Mouse (Mus musculus) intestine, embryonic 14.5 days (tissue): ENCODE data around the gene Mospd3. TPM values are rescaled to one million over a fixed set of nuclear protein-coding genes. Genes with fewer than 3 reads are reported as not detected.

Source experiments
- ATAC-seq: fragments of 200-750 bp; cut with Nextera tagmentation; replicated peaks from 2 replicates; pipeline ENCODE4 v1.8.0; 2017; ENCODE audit warnings: low read depth, moderate number of reproducible peaks, moderate TSS enrichment, moderate library complexity; ENCODE audit not compliant: low FRiP score, low TSS enrichment
- DNase-seq: peaks from one replicate; pipeline ENCODE4 v3.0.0-alpha.2; 2018; ENCODE audit warnings: low spot score
- H3K27ac ChIP-seq: fragments of 300-500 bp; sonication (generic); 2 replicates; pipeline ENCODE4 v1.5.1; 2014; ENCODE audit warnings: low read depth, mild to moderate bottlenecking, control low read depth
- H3K27me3 ChIP-seq: fragments of 300-500 bp; sonication (generic); replicated peaks from 2 replicates; pipeline ENCODE4 v1.6.1; 2014; ENCODE audit warnings: low read length, control low read depth; ENCODE audit not compliant: control insufficient read depth, insufficient read depth
- H3K36me3 ChIP-seq: fragments of 300-500 bp; sonication (generic); 2 replicates; pipeline ENCODE4 v1.6.1; 2014; ENCODE audit warnings: low read length, control low read depth; ENCODE audit not compliant: control insufficient read depth, insufficient read depth
- H3K4me1 ChIP-seq: fragments of 300-500 bp; sonication (generic); replicated peaks from 2 replicates; pipeline ENCODE4 v1.6.1; 2014; ENCODE audit warnings: low read length, control low read depth, mixed read lengths; ENCODE audit not compliant: control insufficient read depth, insufficient read depth
- H3K4me2 ChIP-seq: fragments of 300-500 bp; sonication (generic); 2 replicates; pipeline ENCODE4 v1.6.1; 2014; ENCODE audit warnings: low read length
- H3K4me3 ChIP-seq: fragments of 300-500 bp; sonication (generic); 2 replicates; pipeline ENCODE4 v1.5.1; 2014; ENCODE audit warnings: low read depth, low read length, control low read depth, mixed read lengths
- H3K9ac ChIP-seq: fragments of 300-500 bp; sonication (generic); 2 replicates; pipeline ENCODE4 v1.6.1; 2014; ENCODE audit warnings: mild to moderate bottlenecking, low read length
- H3K9me3 ChIP-seq: fragments of 300-500 bp; sonication (generic); 2 replicates; pipeline ENCODE4 v1.6.1; 2016; ENCODE audit warnings: low read length, control low read depth; ENCODE audit not compliant: control insufficient read depth
- WGBS: fragments of 180-500 bp; shearing (Covaris S2); extraction: QIAGEN DNeasy Blood & Tissue Kit; methylation state at CpG from one replicate; pipeline ENCODE4 v1.1.7; 2014; 5-methylcytosine and 5-hydroxymethylcytosine counted together
- polyA plus RNA-seq: library from polyadenylated mRNA; unstranded; fragments of >200 nt; fragmentation: Nextera tagmentation; extraction: Ambion mirVana; gene quantifications from 2 replicates; pipeline ENCODE4 v1.2.1, GENCODE M21; 2014

Mospd3 gene
- polyA plus RNA-seq, 1 experiment from 2014 or later: 29.0 TPM

- Histone ChIP-seq H3K4me2 (peak overlapping the region; percentile 56), H3K4me3 (peak overlapping the region; percentile 29), H3K4me1 (peaks cover 52% of the 10 kb centered on the region), H3K9me3 (no peaks in the 10 kb centered on the region), H3K27ac (peak overlapping the region; percentile 83), H3K9ac (peak overlapping the region; percentile 33), H3K36me3 (peaks cover 10% of the 10 kb centered on the region), H3K27me3 (no peaks in the 10 kb centered on the region)
- 9% methylated on average over 6 of the region's 6 CpGs for WGBS
- DNase-seq: no peak
- no peak for ATAC-seq
Observed at GRCm38 (mm10) chr5:137611245-137611602, 10.4 kb upstream of the Mospd3 start.

GRCm38 (mm10) chr5:137610548-137611244 lies 9.8 kb upstream of the Mospd3 start:
- Histone ChIP-seq H3K9ac (peak overlapping the region; percentile 33), H3K27me3 (no peaks in the 10 kb centered on the region), H3K4me1 (peaks cover 52% of the 10 kb centered on the region), H3K4me3 (peak overlapping the region; percentile 29), H3K36me3 (peaks cover 10% of the 10 kb centered on the region), H3K27ac (peak overlapping the region; percentile 83), H3K9me3 (no peaks in the 10 kb centered on the region), H3K4me2 (peak overlapping the region; percentile 56)
- ATAC-seq (0 out of 2 replicates have a peak, but pooled peaks have one; percentile 9), DNase-seq (peak; percentile 76)
- 5% methylated on average over 12 of the region's 12 CpGs for WGBS

DNA sequence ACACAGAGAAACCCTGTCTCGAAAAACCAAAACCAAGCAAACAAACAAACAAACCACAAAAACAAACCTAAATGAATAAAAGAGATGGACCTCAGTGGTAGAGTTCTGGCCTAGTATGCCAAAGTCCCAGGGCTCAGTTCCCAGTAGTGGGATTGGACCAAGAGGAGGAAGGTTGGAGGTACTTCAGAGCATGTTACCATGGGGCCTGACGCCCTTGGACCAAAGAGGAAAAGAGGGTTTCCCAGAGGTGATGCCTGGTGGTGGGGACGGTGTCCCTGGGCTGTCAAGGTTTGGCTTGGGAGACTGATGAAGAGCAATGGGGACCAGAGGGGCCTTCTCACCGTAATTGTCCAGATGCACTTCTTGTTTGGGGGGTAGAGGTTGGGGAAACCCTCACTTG lies 9.2 kb upstream of the Mospd3 start:
- DNase-seq (no peak), ATAC-seq (no peak)
- H3K4me2 ChIP-seq: peak overlapping the region; percentile 56
- WGBS: 55% methylated on average over 4 of the region's 4 CpGs
- peaks cover 52% of the 10 kb centered on the region for H3K4me1 ChIP-seq
- peak overlapping the region; percentile 29 for H3K4me3 ChIP-seq
- H3K9me3 ChIP-seq: no peaks in the 10 kb centered on the region
- H3K36me3 ChIP-seq: peaks cover 14% of the 10 kb centered on the region
- H3K27ac ChIP-seq: peak overlapping the region; percentile 83; the same call in 1 of the 2 replicates
- H3K9ac ChIP-seq: 0 out of 2 replicates have a peak overlapping the region, but pooled peaks have one; percentile 17
- no peaks in the 10 kb centered on the region for H3K27me3 ChIP-seq

DNA sequence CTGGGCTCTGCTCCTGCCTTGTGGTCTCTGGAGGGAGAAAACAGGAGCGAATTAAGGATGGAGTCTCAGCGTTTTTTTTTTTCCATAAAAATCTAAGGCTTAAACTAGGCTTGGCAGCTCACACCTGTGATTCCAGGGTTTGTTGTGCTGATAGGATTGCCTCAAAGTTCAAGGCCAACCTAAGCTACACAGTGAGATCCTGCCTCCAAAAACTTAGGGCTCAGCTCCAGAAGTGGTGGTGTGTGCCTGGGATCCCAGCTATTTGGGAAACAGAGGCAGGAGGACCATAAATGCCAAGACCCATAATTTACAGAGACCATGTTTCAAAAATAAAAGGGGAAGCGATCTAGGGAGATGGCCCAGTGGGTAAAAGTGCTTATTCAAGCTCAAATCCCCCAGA lies 8.4 kb upstream of the Mospd3 start:
- WGBS: 61% methylated on average over 3 of the region's 3 CpGs
- H3K9me3 ChIP-seq: no peaks in the 10 kb centered on the region
- no peak for ATAC-seq
- peak overlapping the region; percentile 56; the same call in 1 of the 2 replicates for H3K4me2 ChIP-seq
- H3K4me1 ChIP-seq: peaks cover 52% of the 10 kb centered on the region
- no peak for DNase-seq
- no peak overlapping the region for H3K4me3 ChIP-seq
- H3K27me3 ChIP-seq: no peaks in the 10 kb centered on the region
- no peak overlapping the region for H3K9ac ChIP-seq
- peaks cover 17% of the 10 kb centered on the region for H3K36me3 ChIP-seq
- H3K27ac ChIP-seq: no peak overlapping the region

DNA sequence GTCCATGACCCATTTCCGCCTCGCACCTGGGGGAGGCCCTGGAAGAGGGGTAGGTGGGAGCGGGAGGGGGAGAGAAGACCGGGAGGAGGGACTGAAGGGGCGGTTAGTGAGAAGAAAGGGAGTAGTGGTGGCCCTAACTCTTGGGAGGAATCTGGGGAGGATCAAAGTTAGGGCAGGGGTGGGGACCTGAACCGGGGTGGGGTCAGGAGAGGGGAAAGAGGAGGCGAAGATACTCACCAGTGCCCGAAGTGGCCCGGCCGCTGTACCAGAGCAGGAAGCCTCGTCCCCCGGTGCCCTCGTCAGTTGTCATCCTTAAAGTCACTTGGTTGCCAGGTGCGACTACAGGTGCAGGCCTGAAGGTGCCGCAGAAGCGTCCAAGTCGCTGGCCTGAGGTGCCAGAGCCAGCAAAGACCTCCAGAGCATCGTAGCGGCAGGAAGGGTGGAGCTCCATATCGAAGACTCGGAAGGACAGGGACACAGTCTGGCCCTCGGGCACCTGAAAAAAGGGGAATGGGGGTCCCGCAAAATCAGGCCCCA lies 7.9 kb upstream of the Mospd3 start:
- no peak for DNase-seq
- peaks cover 50% of the 10 kb centered on the region for H3K4me1 ChIP-seq
- H3K9ac ChIP-seq: 0 out of 2 replicates have a peak overlapping the region, but pooled peaks have one; percentile 22

DNA sequence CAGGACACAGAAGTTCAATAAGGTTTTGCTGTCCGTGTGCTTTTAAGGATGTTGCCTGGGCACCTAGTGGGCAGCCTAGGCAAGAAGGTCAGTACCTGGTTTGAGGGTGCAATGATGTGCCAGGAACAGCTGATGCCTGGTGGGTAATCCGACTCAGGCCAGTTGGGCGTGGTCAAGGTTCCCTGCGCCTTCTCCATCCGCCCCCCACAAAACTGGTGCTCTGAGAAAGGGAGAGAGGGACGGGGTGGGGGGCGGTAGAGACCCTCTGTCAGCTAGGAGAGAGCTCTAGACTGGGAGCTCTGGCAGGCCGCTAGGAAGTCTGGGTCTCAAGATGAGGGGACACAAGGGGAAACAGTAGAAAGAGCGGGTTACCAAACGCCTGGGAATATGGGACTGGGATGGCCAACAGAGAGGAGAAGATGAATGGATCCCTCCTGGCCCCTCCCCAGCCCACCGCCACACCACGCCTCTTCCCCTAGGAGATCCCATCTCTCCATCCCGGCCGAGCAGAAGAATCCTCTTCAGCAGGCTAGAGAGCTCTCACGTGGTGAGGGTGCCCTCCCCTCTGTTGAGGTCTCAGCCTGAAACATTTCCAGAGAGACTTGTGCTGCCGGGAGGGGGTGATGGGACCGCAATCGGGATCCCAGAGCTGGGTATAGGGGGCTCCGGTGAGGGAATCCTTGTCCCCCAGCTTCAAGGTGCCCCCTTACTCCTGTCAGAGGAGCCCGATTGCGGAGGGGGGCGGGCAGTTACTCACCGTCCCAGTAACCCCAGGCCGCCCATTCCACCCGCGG lies 7.2 kb upstream of the Mospd3 start:
- no peaks in the 10 kb centered on the region for H3K27me3 ChIP-seq
- DNase-seq (no peak), ATAC-seq (peak; percentile 29; the same call in 1 of the 2 replicates)
- H3K4me3 ChIP-seq: peak overlapping the region; percentile 8; the same call in 1 of the 2 replicates
- H3K27ac ChIP-seq: no peak overlapping the region
- H3K9me3 ChIP-seq: no peaks in the 10 kb centered on the region
- H3K4me1 ChIP-seq: peaks cover 48% of the 10 kb centered on the region
- WGBS: 19% methylated on average over 26 of the region's 26 CpGs
- peaks cover 24% of the 10 kb centered on the region for H3K36me3 ChIP-seq
- H3K4me2 ChIP-seq: peak overlapping the region; percentile 47
- H3K9ac ChIP-seq: 0 out of 2 replicates have a peak overlapping the region, but pooled peaks have one; percentile 29

More for the DNA sequence above, 7.9 kb upstream of the Mospd3 start:
- Histone ChIP-seq H3K36me3 (peaks cover 23% of the 10 kb centered on the region), H3K4me3 (peak overlapping the region; percentile 8; the same call in 1 of the 2 replicates), H3K4me2 (peak overlapping the region; percentile 47), H3K9me3 (no peaks in the 10 kb centered on the region), H3K27me3 (no peaks in the 10 kb centered on the region), H3K27ac (no peak overlapping the region)
- ATAC-seq: no peak
- WGBS: 17% methylated on average over 21 of the region's 23 CpGs

- H3K9me3 ChIP-seq: no peaks in the 10 kb centered on the region
- H3K9ac ChIP-seq: peak overlapping the region; percentile 43
- H3K4me1 ChIP-seq: peaks cover 16% of the 10 kb centered on the region
- peak overlapping the region; percentile 65 for H3K27ac ChIP-seq
- DNase-seq: peak; percentile 79
- H3K4me3 ChIP-seq: peak overlapping the region; percentile 71
- no peak for ATAC-seq
- WGBS: under 1% methylated on average over 22 of the region's 22 CpGs
- H3K36me3 ChIP-seq: peaks cover 15% of the 10 kb centered on the region
- H3K27me3 ChIP-seq: no peaks in the 10 kb centered on the region
- H3K4me2 ChIP-seq: peak overlapping the region; percentile 52
Observed at GRCm38 (mm10) chr5:137601365-137601729, 489 bp upstream of the Mospd3 start.

- peak; percentile 65 for ATAC-seq
- WGBS: under 1% methylated on average over 19 of the region's 19 CpGs
Observed at GRCm38 (mm10) chr5:137600281-137600618, 608 bp downstream of the Mospd3 start.

More at GRCm38 (mm10) chr5:137600281-137600618, 608 bp downstream of the Mospd3 start:
- Histone ChIP-seq H3K4me3 (peak overlapping the region; percentile 71), H3K27me3 (no peaks in the 10 kb centered on the region), H3K4me1 (peaks cover 16% of the 10 kb centered on the region), H3K9ac (peak overlapping the region; percentile 71), H3K36me3 (peaks cover 12% of the 10 kb centered on the region), H3K27ac (peak overlapping the region; percentile 80; the same call in 1 of the 2 replicates), H3K4me2 (peak overlapping the region; percentile 77), H3K9me3 (no peaks in the 10 kb centered on the region)
- DNase-seq: no peak
